Mouse (Mus musculus): ENCODE data around the gene Pwwp2a. TPM values are rescaled to one million over a fixed set of nuclear protein-coding genes. Genes with fewer than 3 reads are reported as not detected.

Pwwp2a gene
- polyA plus RNA-seq, 1 experiment from 2014 or later = 50.9 TPM

Other genes with a start within 250 kb of the Pwwp2a start
- gene Slu7, start 248.3 kb upstream of the Pwwp2a start, polyA plus RNA-seq (2016; fragmentation: Nextera tagmentation; extraction: Ambion mirVana) = 66.7 and 73.5 TPM in 2 replicates
- 3.7 and 4.5 TPM in 2 replicates for gene C1qtnf2, start 207.7 kb upstream of the Pwwp2a start, polyA plus RNA-seq (2016; fragmentation: Nextera tagmentation; extraction: Ambion mirVana)
- 32.4 and 32.6 TPM in 2 replicates for gene Ccnjl, start 153.2 kb upstream of the Pwwp2a start, polyA plus RNA-seq (2016; fragmentation: Nextera tagmentation; extraction: Ambion mirVana)
- 8.4 and 9.3 TPM in 2 replicates for gene 4933415A04Rik, start 95.0 kb upstream of the Pwwp2a start, polyA plus RNA-seq (2016; fragmentation: Nextera tagmentation; extraction: Ambion mirVana)
- not detected in 2 replicates for gene Fabp6, start 80.5 kb upstream of the Pwwp2a start, polyA plus RNA-seq (2016; fragmentation: Nextera tagmentation; extraction: Ambion mirVana)
- gene Ttc1, start 66.0 kb downstream of the Pwwp2a start, polyA plus RNA-seq (2016; fragmentation: Nextera tagmentation; extraction: Ambion mirVana) = 79.2 and 82.1 TPM in 2 replicates
- gene Adra1b, start 219.2 kb downstream of the Pwwp2a start, polyA plus RNA-seq (2016; fragmentation: Nextera tagmentation; extraction: Ambion mirVana) = 1.5 and 1.7 TPM in 2 replicates